Mouse (Mus musculus): ENCODE measurements at regions not wholly inside any gene's neighbourhood (a gene's known extent, or its start where the extent isn't known, plus 50 kb on each side); places are given as distances from the start of the nearest gene placed in this dataset.
A peak's percentile ranks its signal among the peaks of the same experiment; 100 is the strongest.
"Not testable (repeated sequence)": the region's sequence is repeated elsewhere in the genome, so short reads cannot be mapped to it uniquely, and the experiment has no call there.

DNA sequence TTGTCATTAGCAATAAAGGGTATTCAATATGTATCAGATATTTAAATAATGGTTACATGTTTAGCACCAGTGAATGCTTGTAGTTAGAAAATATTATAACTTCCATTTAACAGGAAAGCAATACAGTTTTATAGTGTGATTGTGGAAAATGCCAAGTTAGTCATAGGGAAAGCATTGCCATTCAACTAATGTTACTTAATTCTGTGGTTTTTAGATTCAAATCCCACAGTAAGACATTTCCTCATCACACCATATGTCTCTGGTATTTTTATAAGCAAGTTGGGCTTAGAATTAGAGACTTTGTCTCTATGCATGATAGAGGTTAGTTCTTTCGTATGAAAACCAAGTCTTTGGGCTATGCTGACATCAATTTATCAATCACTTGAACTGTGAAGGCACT, 133.0 kb downstream of the Prr30 start:
- no peak for ATAC-seq (replicated peaks in 1 of 2; ENCODE audit: insufficient read depth in 1 of 2, low FRiP score in 2 of 2, low TSS enrichment in 1 of 2, low read depth in 1 of 2, poor library complexity in 2 of 2, severe bottlenecking in 2 of 2)

DNA sequence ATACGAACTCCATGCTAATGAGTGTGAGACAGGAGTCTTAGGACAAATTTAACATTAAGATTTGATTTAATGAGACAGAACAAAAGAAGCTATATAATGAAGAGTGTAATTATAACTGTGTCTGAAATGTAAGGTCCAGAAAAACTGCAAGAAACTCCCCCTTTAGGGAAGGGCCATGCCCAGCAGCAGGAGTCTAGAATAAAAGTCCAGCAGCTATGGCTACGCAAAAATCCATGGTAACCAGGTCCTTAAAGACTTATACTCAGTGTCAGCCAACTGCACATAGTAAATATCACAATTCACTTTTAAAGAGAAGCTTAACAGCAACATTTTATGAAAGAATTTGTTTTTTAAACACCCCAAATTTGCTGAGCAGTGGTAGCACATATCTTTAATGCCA, 143.3 kb downstream of the Prr30 start:
- no peak for ATAC-seq (replicated peaks in 1 of 2; ENCODE audit: insufficient read depth in 1 of 2, low FRiP score in 2 of 2, low TSS enrichment in 1 of 2, low read depth in 1 of 2, poor library complexity in 2 of 2, severe bottlenecking in 2 of 2)

DNA sequence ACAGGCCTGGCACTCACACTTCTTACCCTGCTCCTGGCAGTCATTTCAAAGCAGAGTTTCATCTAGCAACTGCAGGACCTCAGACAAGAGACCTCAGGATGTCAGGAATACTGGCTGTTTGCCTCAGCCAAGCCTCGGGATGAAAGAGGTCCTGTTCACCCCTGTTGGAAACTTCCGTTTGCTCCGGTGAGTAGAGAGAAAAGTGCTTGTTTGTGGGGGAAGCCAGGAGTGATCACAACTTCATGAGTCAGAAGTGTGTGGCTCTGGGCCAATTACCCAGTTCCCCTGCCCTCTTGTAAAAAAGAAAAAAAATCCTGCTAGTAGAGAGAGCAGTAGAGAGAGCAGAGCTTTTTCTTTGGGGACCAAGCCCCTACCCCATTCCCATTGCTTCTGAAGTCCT, 144.2 kb downstream of the Prr30 start:
- peak; percentile 53 to 79 for ATAC-seq (replicated peaks in 1 of 2; ENCODE audit: insufficient read depth in 1 of 2, low FRiP score in 2 of 2, low TSS enrichment in 1 of 2, low read depth in 1 of 2, poor library complexity in 2 of 2, severe bottlenecking in 2 of 2)

DNA sequence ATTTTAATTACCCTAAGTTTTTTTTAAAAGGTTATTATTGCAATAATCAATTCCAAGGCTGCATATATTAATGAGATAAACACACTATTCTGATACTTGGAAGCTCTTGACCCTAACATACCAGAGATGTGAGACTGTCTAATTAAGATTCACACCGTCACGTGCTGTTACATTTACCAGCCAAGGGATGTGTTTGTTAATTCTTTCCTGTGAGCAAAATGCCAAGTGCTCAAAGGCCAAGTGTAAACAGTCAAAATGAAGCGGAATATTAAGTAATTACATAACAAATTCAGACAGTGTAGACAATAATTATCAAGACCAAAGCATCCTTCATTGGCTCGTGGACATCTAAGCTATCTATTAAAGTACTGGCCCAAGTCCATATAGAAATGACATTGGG, 145.3 kb downstream of the Prr30 start:
- no peak for ATAC-seq (replicated peaks in 1 of 2; ENCODE audit: insufficient read depth in 1 of 2, low FRiP score in 2 of 2, low TSS enrichment in 1 of 2, low read depth in 1 of 2, poor library complexity in 2 of 2, severe bottlenecking in 2 of 2)

DNA sequence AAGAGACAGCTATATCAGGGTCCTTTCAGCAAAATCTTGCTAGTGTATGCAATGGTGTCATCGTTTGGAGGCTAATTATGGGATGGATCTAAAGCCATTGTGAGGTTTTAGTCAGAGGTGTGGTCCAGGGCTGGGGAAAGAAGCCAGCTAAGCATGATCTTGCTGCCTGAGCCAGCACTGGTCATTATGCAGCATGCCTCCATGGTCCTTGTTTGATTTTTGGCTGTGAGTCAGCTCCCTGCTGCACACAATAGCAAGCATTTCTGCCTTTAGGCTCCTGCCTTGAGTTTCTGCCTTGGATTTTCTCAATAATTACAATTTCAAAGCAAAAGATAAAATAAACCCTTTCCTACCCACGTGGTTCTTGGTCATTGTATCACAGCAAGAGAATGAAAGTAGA, 147.4 kb downstream of the Prr30 start:
- ATAC-seq (replicated peaks in 1 of 2; ENCODE audit: insufficient read depth in 1 of 2, low FRiP score in 2 of 2, low TSS enrichment in 1 of 2, low read depth in 1 of 2, poor library complexity in 2 of 2, severe bottlenecking in 2 of 2): no peak

DNA sequence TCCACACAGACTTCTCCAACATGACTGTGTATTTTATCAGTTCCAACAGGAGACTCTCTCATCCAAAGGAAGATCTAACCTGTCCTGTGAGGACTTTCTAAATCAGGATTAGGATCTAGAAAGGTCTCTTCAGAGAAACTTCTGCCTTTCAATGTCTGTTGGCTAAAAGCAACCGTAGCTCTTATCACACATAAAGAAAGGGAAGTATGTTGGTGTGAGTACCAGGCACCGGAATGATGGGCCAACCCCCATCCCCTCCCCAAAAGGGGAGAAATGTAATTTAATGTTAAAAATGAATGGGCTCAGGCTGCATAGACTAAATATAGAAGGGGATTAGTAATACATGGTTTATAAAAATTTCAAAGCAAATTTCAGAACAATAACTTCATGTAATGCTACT, 149.9 kb downstream of the Prr30 start:
- peak in 1 of 2 experiments; percentile 56; a peak in 1 of 4 replicates for ATAC-seq (replicated peaks in 1 of 2; ENCODE audit: insufficient read depth in 1 of 2, low FRiP score in 2 of 2, low TSS enrichment in 1 of 2, low read depth in 1 of 2, poor library complexity in 2 of 2, severe bottlenecking in 2 of 2)

DNA sequence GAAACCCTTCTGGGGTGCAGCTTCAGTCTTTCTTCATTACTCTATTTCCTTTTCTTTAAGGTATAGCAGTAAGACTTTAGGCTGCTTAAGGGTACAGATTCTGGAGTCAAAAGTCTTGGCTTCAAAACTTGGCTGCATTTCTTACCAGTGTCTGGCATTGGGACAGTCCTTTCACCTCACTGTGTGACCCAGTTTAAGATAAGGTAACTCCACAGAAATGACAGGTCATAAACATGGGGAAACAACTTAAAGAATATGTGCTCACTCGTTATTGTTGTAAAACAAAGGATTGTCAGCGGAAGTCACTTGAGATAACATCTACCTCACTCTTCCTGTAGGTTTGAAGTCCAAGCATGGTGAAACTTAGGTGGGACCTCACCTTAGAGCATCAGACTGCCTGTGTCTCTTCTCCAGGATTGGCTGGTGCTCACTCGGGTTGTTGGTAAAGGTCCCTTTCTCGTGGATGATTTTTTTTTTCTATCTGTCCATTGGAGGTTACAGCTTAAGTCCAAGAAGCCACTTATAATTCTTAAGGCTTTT, 150.4 kb downstream of the Prr30 start:
- ATAC-seq (replicated peaks in 1 of 2; ENCODE audit: insufficient read depth in 1 of 2, low FRiP score in 2 of 2, low TSS enrichment in 1 of 2, low read depth in 1 of 2, poor library complexity in 2 of 2, severe bottlenecking in 2 of 2): peak in 1 of 2 experiments; percentile 42; a peak in 1 of 4 replicates

DNA sequence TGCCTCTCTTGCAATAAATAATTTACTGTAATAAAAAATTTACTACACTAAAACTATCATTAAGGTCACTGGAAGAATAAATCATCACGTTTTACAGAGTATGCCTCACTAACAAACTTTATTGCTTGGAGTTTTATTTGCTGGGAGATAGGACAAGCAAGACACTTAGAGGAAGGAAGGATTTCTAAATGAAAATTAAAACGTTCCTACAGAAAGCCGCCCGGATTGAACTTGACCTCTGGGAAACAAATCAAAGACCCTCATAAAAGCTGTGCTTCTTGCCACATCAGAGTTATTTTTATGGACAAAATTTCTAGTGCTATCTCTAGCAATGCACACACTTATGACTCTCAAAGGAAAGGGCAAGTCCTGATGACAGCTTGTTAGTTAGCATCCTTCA, 156.6 kb downstream of the Prr30 start:
- ATAC-seq (replicated peaks in 1 of 2; ENCODE audit: insufficient read depth in 1 of 2, low FRiP score in 2 of 2, low TSS enrichment in 1 of 2, low read depth in 1 of 2, poor library complexity in 2 of 2, severe bottlenecking in 2 of 2): no peak

DNA sequence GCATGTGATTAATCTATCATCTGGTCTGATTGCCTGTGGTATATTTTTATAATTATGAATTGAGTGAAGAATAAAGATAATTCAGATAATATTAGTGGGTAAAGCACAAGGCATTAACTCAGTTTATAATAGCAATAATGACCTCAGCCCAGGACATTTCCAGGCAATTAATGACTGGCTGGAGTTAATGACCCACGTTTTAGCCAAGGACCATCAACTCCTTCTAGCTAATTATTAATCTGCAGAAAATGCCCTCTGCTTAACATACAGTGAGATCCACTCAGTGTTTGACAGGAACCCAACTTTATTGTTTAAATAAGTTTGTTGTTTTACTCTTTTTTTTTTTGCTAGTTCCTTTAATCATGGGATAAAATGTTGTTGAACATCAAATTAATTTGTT, 199.1 kb downstream of the Prr30 start:
- no peak for ATAC-seq (replicated peaks in 1 of 2; ENCODE audit: insufficient read depth in 1 of 2, low FRiP score in 2 of 2, low TSS enrichment in 1 of 2, low read depth in 1 of 2, poor library complexity in 2 of 2, severe bottlenecking in 2 of 2)

DNA sequence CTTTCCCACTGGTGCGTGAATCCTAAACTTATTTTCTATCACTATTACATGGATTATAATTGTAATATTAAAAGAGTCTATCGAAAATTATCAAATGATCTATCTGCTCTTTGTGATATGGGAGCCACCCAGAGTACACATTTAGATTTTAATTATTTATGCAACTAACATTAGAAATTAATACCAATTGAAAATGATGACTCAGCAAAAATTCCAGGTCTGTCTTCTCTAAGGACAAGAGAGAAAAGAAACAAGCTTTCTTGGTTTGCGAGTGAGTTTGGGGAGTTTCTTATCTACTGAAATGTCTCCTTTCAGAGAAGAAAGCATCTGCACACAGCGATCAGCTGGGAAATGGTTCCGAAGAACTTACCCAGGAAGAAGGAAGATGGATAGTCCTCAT, 219.4 kb downstream of the Prr30 start:
- ATAC-seq (replicated peaks in 1 of 2; ENCODE audit: insufficient read depth in 1 of 2, low FRiP score in 2 of 2, low TSS enrichment in 1 of 2, low read depth in 1 of 2, poor library complexity in 2 of 2, severe bottlenecking in 2 of 2): no peak

DNA sequence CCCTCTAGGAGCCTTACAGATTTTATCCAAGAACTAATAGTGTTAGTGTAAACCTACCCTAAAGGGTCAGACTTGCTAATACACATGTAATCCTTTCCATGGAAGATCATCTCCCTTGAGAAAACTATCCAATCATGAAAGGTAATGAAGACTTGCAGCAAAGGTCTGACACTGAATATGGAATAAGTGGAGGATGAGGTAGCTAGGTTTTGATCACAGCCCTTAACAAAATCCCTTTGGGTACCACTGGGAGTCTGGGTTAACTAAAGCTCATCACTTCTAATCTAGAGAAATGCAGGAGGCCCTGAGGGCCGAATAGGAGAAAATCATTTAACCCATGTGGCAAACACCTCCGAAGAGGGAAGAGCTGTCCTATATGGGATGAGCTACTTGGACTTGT, 221.6 kb downstream of the Prr30 start:
- ATAC-seq (replicated peaks in 1 of 2; ENCODE audit: insufficient read depth in 1 of 2, low FRiP score in 2 of 2, low TSS enrichment in 1 of 2, low read depth in 1 of 2, poor library complexity in 2 of 2, severe bottlenecking in 2 of 2): no peak

DNA sequence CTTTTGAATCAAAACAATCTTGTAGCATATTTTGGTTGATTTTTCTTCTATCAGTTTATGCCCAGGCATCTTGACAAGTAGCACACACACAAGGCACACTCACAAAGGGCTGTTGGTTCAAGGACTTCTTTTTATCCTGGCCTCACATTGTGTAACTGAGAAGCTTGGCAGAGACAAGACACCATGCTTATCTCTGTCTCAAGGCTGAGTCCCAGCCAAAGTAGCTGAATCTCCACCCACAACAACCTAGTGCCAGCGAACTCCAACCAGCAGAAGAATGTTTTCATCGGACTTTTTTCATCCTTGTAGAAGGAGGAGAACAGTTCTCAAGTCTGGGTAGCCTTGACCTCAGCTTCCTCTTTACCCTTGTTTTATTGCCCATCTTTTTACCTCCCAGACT, 229.2 kb downstream of the Prr30 start:
- ATAC-seq (replicated peaks in 1 of 2; ENCODE audit: insufficient read depth in 1 of 2, low FRiP score in 2 of 2, low TSS enrichment in 1 of 2, low read depth in 1 of 2, poor library complexity in 2 of 2, severe bottlenecking in 2 of 2): no peak

DNA sequence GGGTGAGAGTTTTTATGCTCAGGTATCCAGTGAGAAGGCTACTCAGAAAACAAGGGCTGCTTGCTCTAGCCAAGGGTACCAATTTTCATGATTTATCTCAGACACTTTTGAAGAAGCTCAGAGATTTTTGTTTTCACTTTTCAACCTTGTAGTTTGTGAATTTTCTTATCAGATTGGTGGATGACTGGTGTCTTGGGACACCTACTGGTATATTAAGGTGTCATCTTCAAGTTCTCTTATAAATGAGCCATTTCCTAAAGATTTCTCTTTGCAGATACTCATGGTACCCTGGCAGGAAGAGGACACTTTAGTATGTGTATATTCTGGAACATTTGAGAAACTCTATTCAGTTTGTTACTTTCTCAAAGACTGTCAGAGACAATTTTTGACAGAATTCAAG, 239.9 kb downstream of the Prr30 start:
- ATAC-seq (replicated peaks in 1 of 2; ENCODE audit: insufficient read depth in 1 of 2, low FRiP score in 2 of 2, low TSS enrichment in 1 of 2, low read depth in 1 of 2, poor library complexity in 2 of 2, severe bottlenecking in 2 of 2): no peak

DNA sequence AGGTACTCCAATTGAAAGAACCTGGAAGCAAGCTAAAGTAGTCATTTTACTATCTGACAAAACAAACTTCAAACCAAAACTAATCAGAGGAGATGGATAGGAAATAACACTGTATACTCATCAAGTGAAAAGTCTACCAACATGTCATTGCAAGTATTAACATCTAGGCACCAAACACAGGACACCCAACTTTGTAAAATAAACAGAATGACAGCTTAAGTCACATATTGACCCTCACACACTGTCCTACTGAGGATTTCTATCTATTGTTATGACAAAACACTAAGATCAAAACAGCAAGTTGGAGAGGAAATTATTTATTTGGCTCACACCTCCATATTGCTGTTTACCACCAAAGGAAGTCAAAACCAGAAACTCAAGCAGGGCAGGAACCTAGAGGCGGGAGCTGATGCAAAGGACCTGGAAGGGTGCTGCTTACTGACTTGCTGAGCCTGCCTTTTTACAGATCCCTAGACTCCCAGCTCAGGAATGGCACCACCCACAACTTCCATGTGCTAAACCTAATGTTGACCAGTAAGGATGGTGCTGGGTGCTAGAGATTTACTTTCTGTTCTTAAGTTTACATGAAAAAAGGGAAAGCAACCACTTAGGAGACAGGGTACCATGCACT, 244.2 kb downstream of the Prr30 start:
- ATAC-seq (replicated peaks in 1 of 2; ENCODE audit: insufficient read depth in 1 of 2, low FRiP score in 2 of 2, low TSS enrichment in 1 of 2, low read depth in 1 of 2, poor library complexity in 2 of 2, severe bottlenecking in 2 of 2): no peak

DNA sequence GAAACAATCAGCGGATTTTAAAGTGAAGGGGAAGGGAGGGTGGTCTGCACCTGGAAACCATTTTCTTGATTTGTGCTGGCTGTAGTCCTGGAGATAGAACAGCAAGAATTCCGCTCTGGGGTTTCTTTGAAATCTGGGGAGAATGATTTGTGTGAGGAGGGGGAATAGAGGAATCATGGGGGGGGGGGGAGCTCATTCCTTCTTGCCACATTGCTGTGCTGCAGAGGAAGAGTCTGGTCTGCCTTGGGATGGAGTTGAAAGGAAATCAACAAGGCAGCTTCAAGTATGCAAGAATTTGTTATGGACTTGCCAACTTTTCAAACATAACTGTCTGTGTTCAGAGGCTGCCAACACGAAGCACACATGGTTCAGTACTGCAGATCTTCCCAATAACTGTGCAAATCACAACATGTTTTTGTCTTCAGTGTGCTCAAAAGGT, 249.4 kb downstream of the Prr30 start:
- ATAC-seq (replicated peaks in 1 of 2; ENCODE audit: insufficient read depth in 1 of 2, low FRiP score in 2 of 2, low TSS enrichment in 1 of 2, low read depth in 1 of 2, poor library complexity in 2 of 2, severe bottlenecking in 2 of 2): no peak

DNA sequence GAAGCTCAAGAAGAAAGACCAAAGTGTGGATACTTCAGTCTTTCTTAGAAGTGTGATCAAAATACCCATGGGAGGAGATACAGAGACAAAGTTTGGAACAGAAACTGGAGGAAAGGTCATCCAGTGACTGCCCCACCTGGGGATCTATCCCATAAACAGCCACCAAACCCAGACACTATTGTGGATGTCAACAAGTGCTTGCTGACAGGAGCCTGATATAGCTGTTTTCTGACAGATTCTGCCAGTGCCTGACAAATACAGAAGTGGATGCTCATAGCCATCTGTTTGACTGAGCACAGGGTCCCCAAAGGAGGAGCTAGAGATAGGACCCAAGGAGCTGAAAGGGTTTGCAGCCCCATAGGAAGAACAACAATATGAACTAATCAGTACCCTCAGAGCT, 252.5 kb downstream of the Prr30 start:
- not testable (repeated sequence) for ATAC-seq (replicated peaks in 1 of 2; ENCODE audit: insufficient read depth in 1 of 2, low FRiP score in 2 of 2, low TSS enrichment in 1 of 2, low read depth in 1 of 2, poor library complexity in 2 of 2, severe bottlenecking in 2 of 2)

DNA sequence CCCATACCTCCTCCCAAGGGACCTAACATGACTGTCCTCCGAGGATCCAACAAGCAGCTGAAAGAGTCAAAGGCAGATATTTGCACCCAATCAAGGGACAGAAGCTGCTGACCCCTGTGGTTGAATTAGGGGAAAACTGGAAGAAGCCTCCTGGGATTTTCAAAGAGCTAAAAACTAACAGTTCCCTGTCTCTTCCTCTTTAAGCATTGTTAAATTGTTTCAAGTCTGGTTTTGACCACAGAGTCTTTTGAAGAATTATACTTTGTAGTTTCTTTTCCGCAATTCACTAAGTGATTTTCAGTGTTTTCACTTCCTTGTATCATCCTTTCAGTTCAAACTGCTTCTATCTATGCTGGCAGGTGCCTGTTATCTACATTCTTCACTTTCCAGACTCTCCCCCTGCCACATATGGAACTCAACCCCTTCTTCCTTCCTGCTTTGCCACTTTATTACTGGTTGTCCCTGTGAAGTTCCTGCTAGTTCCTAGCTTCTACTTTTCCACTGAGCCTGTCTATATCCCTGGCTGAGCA, 262.7 kb downstream of the Prr30 start:
- ATAC-seq (replicated peaks in 1 of 2; ENCODE audit: insufficient read depth in 1 of 2, low FRiP score in 2 of 2, low TSS enrichment in 1 of 2, low read depth in 1 of 2, poor library complexity in 2 of 2, severe bottlenecking in 2 of 2): no peak

DNA sequence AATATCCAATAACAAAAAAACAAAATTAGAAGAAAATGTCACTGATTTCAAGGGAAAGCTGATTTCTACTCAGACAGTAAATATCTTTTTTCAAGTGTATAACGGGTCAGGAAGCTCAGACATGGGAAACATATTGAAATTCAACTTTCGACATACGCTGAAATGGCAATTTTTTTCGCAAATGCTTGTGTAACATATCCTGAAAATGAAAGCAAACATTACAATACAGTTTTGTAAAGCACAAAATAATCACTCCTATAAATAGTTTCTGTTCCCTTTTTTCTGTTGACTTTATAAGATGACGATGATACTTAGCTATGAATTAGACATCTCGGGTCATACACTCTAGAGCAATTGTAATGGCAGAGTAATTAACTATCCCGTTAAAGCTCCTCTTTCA, 265.6 kb downstream of the Prr30 start:
- ATAC-seq (replicated peaks in 1 of 2; ENCODE audit: insufficient read depth in 1 of 2, low FRiP score in 2 of 2, low TSS enrichment in 1 of 2, low read depth in 1 of 2, poor library complexity in 2 of 2, severe bottlenecking in 2 of 2): peak in 1 of 2 experiments; percentile 51; a peak in 1 of 4 replicates

DNA sequence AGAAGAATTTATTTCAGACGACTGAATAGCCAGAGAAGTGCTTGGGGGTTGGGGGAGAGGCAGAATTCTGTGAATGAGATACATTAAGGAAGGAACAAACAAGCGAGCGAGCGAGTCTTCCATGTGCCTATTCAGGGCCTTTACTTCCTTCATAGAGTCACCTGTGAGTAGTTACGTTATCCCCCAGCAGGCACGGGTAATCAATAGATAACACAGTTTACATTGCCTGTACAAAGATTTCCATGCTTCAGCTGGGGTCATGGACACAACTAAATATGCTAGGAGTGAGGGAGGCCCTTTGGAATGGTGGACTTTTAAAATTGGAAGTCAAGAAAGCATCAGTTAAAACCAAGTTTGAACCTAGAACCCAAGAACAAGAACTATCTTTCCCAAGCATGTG, 275.2 kb downstream of the Prr30 start:
- no peak for ATAC-seq (replicated peaks in 1 of 2; ENCODE audit: insufficient read depth in 1 of 2, low FRiP score in 2 of 2, low TSS enrichment in 1 of 2, low read depth in 1 of 2, poor library complexity in 2 of 2, severe bottlenecking in 2 of 2)

All from hematopoietic stem cell, adult 5-6 weeks (primary cell).